Mouse (Mus musculus) MEL (cell line): ENCODE data around the gene Sectm1b.

ENCODE experiments used
- BHLHE40 ChIP-seq: IDR thresholded peaks from 2 replicates; pipeline ENCODE4 v1.6.1; 2012; ENCODE audit warnings: low read depth, mild to moderate bottlenecking, inconsistent platforms, low read length, improper control_type of control experiment, borderline replicate concordance
- EP300 ChIP-seq, 2 experiments: IDR thresholded peaks; 2 replicates each; pipeline ENCODE4 v1.6.1; 2011; ENCODE audit warnings: improper control_type of control experiment in 2 of 2, low read length in 2 of 2, low read depth in 1 of 2, mild to moderate bottlenecking in 1 of 2
- POLR2A ChIP-seq, 2 experiments: IDR thresholded peaks; 2 replicates each; pipeline ENCODE4 v1.6.1; 2011 to 2012; ENCODE audit warnings: low read length in 2 of 2, mild to moderate bottlenecking in 2 of 2, control low read depth in 1 of 2, improper control_type of control experiment in 1 of 2, low read depth in 1 of 2, moderate library complexity in 1 of 2; ENCODE audit not compliant: control insufficient read depth in 1 of 2, insufficient read depth in 1 of 2, poor library complexity in 1 of 2

GRCm38 (mm10) chr11:121049840-121050239, 13.5 kb downstream of the Sectm1b start:
- TF ChIP-seq BHLHE40, result no peak
- TF ChIP-seq POLR2A (IDR thresholded peaks at IDR 0.05; ENCODE audit: control insufficient read depth in 1 of 2, insufficient read depth in 1 of 2, low read depth in 1 of 2, low read length in 2 of 2, poor library complexity in 1 of 2), result no peak
- no peak for TF ChIP-seq EP300 (IDR thresholded peaks at IDR 0.05; ENCODE audit: low read depth in 1 of 2, low read length in 2 of 2)
